Mouse (Mus musculus): ENCODE results near the gene Hcrtr1.

DNA sequence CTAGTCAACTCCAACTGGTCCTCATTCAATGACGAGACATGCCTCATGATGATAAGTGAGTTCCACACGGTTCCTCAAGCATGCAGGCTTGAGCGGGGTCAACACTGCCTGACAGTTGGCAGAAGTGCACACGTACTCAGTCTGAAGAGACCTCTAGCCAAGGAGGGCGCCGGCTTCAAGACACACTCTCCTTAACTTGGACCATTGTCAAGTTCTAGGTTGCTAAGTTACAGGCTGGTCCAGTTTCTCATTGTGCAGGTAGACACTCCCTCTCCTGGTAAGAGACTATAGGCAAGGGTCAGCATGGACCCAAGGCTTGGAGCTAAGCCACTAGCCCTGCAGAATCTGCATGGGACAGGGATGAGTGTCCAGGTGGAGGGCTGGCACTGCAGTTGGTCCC, 14.0 kb downstream of the Hcrtr1 start:
- no peak for TF ChIP-seq CTCF (IDR thresholded peaks at IDR 0.05; ENCODE audit: insufficient read depth, low read depth, low read length)
- no peak for TF ChIP-seq POLR2A (IDR thresholded peaks at IDR 0.05; ENCODE audit: insufficient read depth, low read depth, low read length)
